Comparison of ENCODE assay signal across 17 mouse cellular contexts in genomic region chr5:50083441-50083840, GRCm38 (mm10). TPM values are rescaled to one million over a fixed set of nuclear protein-coding genes. Genes with fewer than 3 reads are reported as not detected.
DNase-seq lines count a peak whose midpoint lies in the region; ATAC-seq and TF ChIP-seq lines count a peak whose summit lies in the region.
"Had no signal": no experiment of that assay in that cellular context is flagged by ENCODE, and none has a peak within 500 bp of the region (broad histone marks: within the 10 kb centered on the region; RNA-seq: fewer than 3 reads in every experiment).

No protein-coding gene starts in this region.

- no peak overlapping the region for H3K27ac ChIP-seq in limb, embryonic 14.5 days (replicated peaks; ENCODE audit: low read depth, low read length)
- no peak overlapping the region for H3K27ac ChIP-seq in gastrocnemius, adult 2 months
- H3K27ac ChIP-seq: kidney, postnatal 0 days; liver, embryonic 14.5 days; neural tube, embryonic 15.5 days had no signal

- no peaks in the 10 kb centered on the region for H3K36me3 ChIP-seq in limb, embryonic 14.5 days (ENCODE audit: control insufficient read depth, insufficient read depth, low read length)
- H3K36me3 ChIP-seq: neural tube, embryonic 15.5 days had no signal

- 0 out of 2 replicates have a peak, but pooled peaks cover 2% of the 10 kb centered on the region for H3K4me1 ChIP-seq in limb, embryonic 14.5 days (ENCODE audit: control insufficient read depth, insufficient read depth, low read length)
- H3K4me1 ChIP-seq: megakaryocyte, embryonic 14.5 days; neural tube, embryonic 15.5 days had no signal

- H3K27me3 ChIP-seq in limb, embryonic 14.5 days (ENCODE audit: control insufficient read depth, insufficient read depth, low read length) = no peaks in the 10 kb centered on the region
- H3K27me3 ChIP-seq: megakaryocyte, embryonic 14.5 days; neural tube, embryonic 15.5 days had no signal

- no peak overlapping the region for H3K4me3 ChIP-seq in limb, embryonic 14.5 days (replicated peaks; ENCODE audit: low read length)
- H3K4me3 ChIP-seq in gastrocnemius, adult 2 months = no peak overlapping the region
- H3K4me3 ChIP-seq: megakaryocyte, embryonic 14.5 days; neural tube, embryonic 15.5 days had no signal

- TF ChIP-seq CTCF in gastrocnemius, adult 2 months (IDR thresholded peaks at IDR 0.05) = no peak

- H3K4me2 ChIP-seq in limb, embryonic 14.5 days (replicated peaks; ENCODE audit: low read depth, low read length, severe bottlenecking) = no peak overlapping the region
- H3K4me2 ChIP-seq: heart, embryonic 11.5 days; neural tube, embryonic 15.5 days had no signal

- H3K9ac ChIP-seq in limb, embryonic 14.5 days (ENCODE audit: low read depth, low read length, severe bottlenecking) = no peak overlapping the region
- H3K9ac ChIP-seq: liver, embryonic 14.5 days; neural tube, embryonic 15.5 days had no signal

- H3K9me3 ChIP-seq in limb, embryonic 14.5 days (ENCODE audit: control insufficient read depth, low read length) = no peaks in the 10 kb centered on the region
- H3K9me3 ChIP-seq: megakaryocyte, embryonic 14.5 days; neural tube, embryonic 15.5 days had no signal

- DNase-seq in layer of hippocampus, adult 9-11 months = peak; percentile 6
- no peak for DNase-seq in layer of hippocampus, adult 18-20 months (ENCODE audit: low spot score in 2 of 2)
- DNase-seq in cerebellum, adult 11-12 months = peak; percentile 26
- DNase-seq in cerebellum, postnatal 36 days = peak; percentile 27 to 31
- peak; percentile 21 for DNase-seq in limb, embryonic 14.5 days (ENCODE audit: low spot score)
- no peak for DNase-seq in adrenal gland, adult 2 months
- no peak for DNase-seq in layer of hippocampus, adult 11-12 months (ENCODE audit: low spot score)
- DNase-seq in gastrocnemius, adult 2 months = no peak
- DNase-seq: gastrocnemius, postnatal 10 days; thymus, adult 2 months had no signal

- WGBS in limb, embryonic 14.5 days = 11% methylated on average over 1 of the region's 1 CpGs

- peak; percentile 53 for ATAC-seq in limb, embryonic 14.5 days (ENCODE audit: low FRiP score, low read depth)
- ATAC-seq: forebrain, embryonic 14.5 days; lung, postnatal 0 days had no signal

- intact Hi-C loops in gastrocnemius, adult 2 months (cut with DNase I) = no loop called here

- no peak for TF ChIP-seq POLR2A in limb, embryonic 14.5 days (IDR thresholded peaks at IDR 0.05; ENCODE audit: borderline replicate concordance, extremely low read depth, insufficient read depth, insufficient read length)

RNA-seq across cellular contexts. Expression of gene Adgra3, which starts 24.6 kb away (rescaled TPM):
- 10 to 100 TPM; 13.8 to 15.4 TPM for total RNA-seq in layer of hippocampus, adult 18-20 months (2021)
- 90.8 and 103 TPM in 2 replicates for polyA plus RNA-seq in limb, embryonic 14.5 days (2012; rRNA removed)
- 55.4 and 59.7 TPM in 2 replicates for polyA plus RNA-seq in limb, embryonic 14.5 days (2014; fragmentation: Nextera tagmentation; extraction: Ambion mirVana)
- 10 to 100 TPM; 52.6 to 62.9 TPM for total RNA-seq in adrenal gland, adult 2 months (2021)
- 29.4 and 43.3 TPM in 2 replicates for polyA plus RNA-seq in adrenal gland, adult 2 months (2012; rRNA removed)
- total RNA-seq in gastrocnemius, adult 2 months (2021) = 10 to 100 TPM in 1 of 2 experiments, 1 to 10 TPM in 1; 9.8 to 13.2 TPM

Comparison
In these comparisons a context has a peak if more than half of its experiments do, and no peak if none do; other contexts are left out.
1. DNase-seq: peak in layer of hippocampus, adult 9-11 months (single experiment), cerebellum, adult 11-12 months (single experiment), cerebellum, postnatal 36 days (2 of 2) and limb, embryonic 14.5 days (single experiment); none in layer of hippocampus, adult 18-20 months (0 of 2), adrenal gland, adult 2 months (single experiment), layer of hippocampus, adult 11-12 months (single experiment) and gastrocnemius, adult 2 months (single experiment).